Mouse (Mus musculus): ENCODE results near the gene Gm7534.

- TF ChIP-seq CTCF (IDR thresholded peaks at IDR 0.05; ENCODE audit: control insufficient read depth, insufficient read depth, insufficient read length) (no peak), MYOG (IDR thresholded peaks at IDR 0.05; ENCODE audit: control insufficient read depth, extremely low read depth, insufficient read length) (no peak), USF1 (IDR thresholded peaks at IDR 0.05; ENCODE audit: low read depth) (no peak), MAX (IDR thresholded peaks at IDR 0.05) (no peak)
Observed at GRCm38 (mm10) chr4:134155961-134156465, 46.8 kb downstream of the Gm7534 start.

Measured in C2C12 (cell line).